ENCODE assay signal across 19 mouse cellular contexts in the genomic region with DNA sequence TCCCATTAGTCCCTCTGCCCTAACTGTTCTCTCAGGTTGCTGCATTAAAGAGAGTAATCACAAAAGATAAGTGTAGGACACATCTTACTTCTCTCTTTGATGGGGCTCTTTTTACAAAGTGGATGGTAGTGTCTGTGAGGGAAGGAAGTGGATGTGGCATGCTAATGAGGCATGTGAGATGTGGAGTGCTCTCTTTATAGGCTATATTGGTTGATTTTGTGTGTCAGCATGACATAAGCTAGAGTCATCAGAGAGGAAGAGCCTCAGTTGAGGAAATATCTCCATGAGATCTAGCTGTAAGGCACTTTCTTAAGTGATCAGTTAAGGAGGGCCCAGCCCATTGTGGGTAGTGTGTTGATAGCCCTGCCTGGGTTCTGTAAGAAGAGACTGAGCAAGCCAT. TPM values are rescaled to one million over a fixed set of nuclear protein-coding genes. Genes with fewer than 3 reads are reported as not detected.
"Had no signal": no experiment of that assay in that cellular context is flagged by ENCODE, and none has a peak within 500 bp of the region (broad histone marks: within the 10 kb centered on the region; RNA-seq: fewer than 3 reads in every experiment).

No protein-coding gene starts in this region.

- DNase-seq: kidney, adult 8-10 months; kidney, postnatal 14 days; kidney, postnatal 4 days; liver; liver, postnatal 0 days; lung, postnatal 10 days; lung, postnatal 36 days; midbrain, embryonic 14.5 days; right cerebral cortex, postnatal 4 days; thymus, adult 2 months; thymus, postnatal 14 days; thymus, postnatal 4 days had no signal

- H3K9ac ChIP-seq: kidney, embryonic 15.5 days; limb, embryonic 13.5 days; liver, embryonic 14.5 days; liver, postnatal 0 days; lung, embryonic 15.5 days had no signal

- H3K27me3 ChIP-seq: kidney, embryonic 15.5 days; limb, embryonic 13.5 days; lung, embryonic 15.5 days had no signal

- H3K27ac ChIP-seq: kidney, embryonic 15.5 days; limb, embryonic 10.5 days; limb, embryonic 13.5 days; liver, embryonic 14.5 days; lung, embryonic 15.5 days; stomach, postnatal 0 days had no signal

- H3K9me3 ChIP-seq: kidney, embryonic 15.5 days; limb, embryonic 10.5 days; limb, embryonic 13.5 days; lung, embryonic 15.5 days had no signal

- H3K4me2 ChIP-seq: kidney, embryonic 15.5 days; limb, embryonic 13.5 days; lung, embryonic 15.5 days; midbrain, embryonic 11.5 days had no signal

- H3K4me3 ChIP-seq: kidney, embryonic 15.5 days; limb, embryonic 10.5 days; limb, embryonic 13.5 days; lung, embryonic 15.5 days had no signal

- ATAC-seq: liver, postnatal 0 days had no signal

- H3K4me1 ChIP-seq: limb, embryonic 10.5 days had no signal

RNA-seq across cellular contexts. Expression of a gene that starts 8.9 kb away (rescaled TPM):
- polyA plus RNA-seq: liver, embryonic 14.5 days; liver, postnatal 0 days had no signal
